9 mouse cellular contexts compared by ENCODE assay signal in the genomic region with DNA sequence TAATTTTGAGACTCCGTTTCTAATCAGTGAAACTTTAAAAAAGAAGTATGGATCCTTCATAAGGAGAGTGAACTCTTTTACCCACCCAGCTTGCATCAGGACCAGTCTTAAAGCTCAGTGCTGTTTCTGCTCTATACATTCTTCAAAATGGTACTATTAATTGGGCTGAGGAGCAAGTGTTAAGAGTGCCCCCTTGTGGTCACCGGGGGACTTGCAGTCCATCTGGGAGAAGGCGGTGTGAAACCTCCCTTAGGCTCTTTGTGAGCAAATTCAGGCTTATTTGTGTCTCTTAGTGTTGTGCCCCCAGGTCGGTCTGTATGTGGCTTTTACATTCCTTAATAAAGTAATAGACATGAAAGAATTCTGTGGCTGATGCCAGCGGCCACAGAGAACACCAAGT. TPM values are rescaled to one million over a fixed set of nuclear protein-coding genes. Genes with fewer than 3 reads are reported as not detected.
A peak's percentile ranks its signal among the peaks of the same experiment; 100 is the strongest.
DNase-seq lines count a peak whose midpoint lies in the region; ATAC-seq and TF ChIP-seq lines count a peak whose summit lies in the region.
"Had no signal": no experiment of that assay in that cellular context is flagged by ENCODE, and none has a peak within 500 bp of the region (broad histone marks: within the 10 kb centered on the region; RNA-seq: fewer than 3 reads in every experiment).

No protein-coding gene starts in this region.

- no peaks in the 10 kb centered on the region for H3K36me3 ChIP-seq in liver, embryonic 14.5 days (replicated peaks; ENCODE audit: control insufficient read depth, insufficient read depth, low read depth)
- H3K36me3 ChIP-seq: limb, embryonic 13.5 days had no signal

- H3K27ac ChIP-seq in liver, embryonic 14.5 days: no peak overlapping the region
- H3K27ac ChIP-seq: limb, embryonic 13.5 days had no signal

- TF ChIP-seq CTCF in liver, embryonic 14.5 days (IDR thresholded peaks at IDR 0.05; ENCODE audit: low read depth): peak; percentile 86

- no peak overlapping the region for H3K9ac ChIP-seq in liver, embryonic 14.5 days (replicated peaks)
- H3K9ac ChIP-seq: limb, embryonic 13.5 days had no signal

- H3K9me3 ChIP-seq in liver, embryonic 14.5 days (ENCODE audit: control insufficient read depth, low read length): no peaks in the 10 kb centered on the region
- H3K9me3 ChIP-seq: limb, embryonic 13.5 days had no signal

- no peak overlapping the region for H3K4me3 ChIP-seq in liver, embryonic 14.5 days (ENCODE audit: insufficient read depth in 1 of 2, low read depth in 2 of 2, low read length in 2 of 2)
- H3K4me3 ChIP-seq: limb, embryonic 13.5 days had no signal

- H3K4me1 ChIP-seq in liver, embryonic 14.5 days (replicated peaks; ENCODE audit: control insufficient read depth in 2 of 2, insufficient read depth in 2 of 2, low read length in 1 of 2): no peaks in the 10 kb centered on the region

- TF ChIP-seq EP300 in liver, embryonic 14.5 days (IDR thresholded peaks at IDR 0.05; ENCODE audit: low read depth): no peak

- ATAC-seq in liver, embryonic 14.5 days (ENCODE audit: insufficient read depth): no peak
- ATAC-seq in erythroblast, adult 5-6 weeks (replicated peaks; ENCODE audit: low FRiP score, poor library complexity, severe bottlenecking): no peak

- H3K4me2 ChIP-seq in liver, embryonic 14.5 days (ENCODE audit: low read depth): no peak overlapping the region
- H3K4me2 ChIP-seq: limb, embryonic 13.5 days had no signal

- H3K27me3 ChIP-seq in liver, embryonic 14.5 days (ENCODE audit: control insufficient read depth, insufficient read depth, low read length): no peaks in the 10 kb centered on the region

- DNase-seq in 3T3-L1 (ENCODE audit: low read depth, low spot score) (peak; percentile 73), ES-CJ7 (ENCODE audit: low read depth, low spot score) (peak; percentile 58)
- DNase-seq in c-Kit-positive CD71-positive TER-119-positive erythroid progenitor cells, embryonic 14.5 days (ENCODE audit: low spot score): peak; percentile 28
- DNase-seq in frontal cortex, adult 2 months (ENCODE audit: extremely low spot score in 1 of 2, low spot score in 1 of 2): peak; percentile 64 to 90
- peak; percentile 71 for DNase-seq in kidney, postnatal 14 days
- DNase-seq in liver, embryonic 14.5 days (ENCODE audit: low read depth in 3 of 3, low spot score in 3 of 3): peak in 1 of 3 experiments; percentile 1
- DNase-seq in right cerebral cortex, postnatal 10 days (ENCODE audit: low spot score in 2 of 2): peak; percentile 74 to 81

- WGBS in liver, embryonic 14.5 days (ENCODE audit: insufficient replicate concordance): 16% methylated on average over 5 of the region's 5 CpGs

RNA-seq across cellular contexts. Expression of gene Ankfn1, which starts 56.6 kb away (rescaled TPM):
- 5.4 and 5.5 TPM in 2 replicates for polyA plus RNA-seq in frontal cortex, adult 2 months (2012; rRNA removed)
- 0.14 TPM in 1 of 2 replicates, not detected in the other for polyA plus RNA-seq in liver, embryonic 14.5 days (2012; rRNA removed)
- not detected in 2 replicates for polyA plus RNA-seq in liver, embryonic 14.5 days (2014; fragmentation: Nextera tagmentation; extraction: Ambion mirVana)
- total RNA-seq in erythroblast, adult 5-6 weeks (2015; ENCODE audit: low replicate concordance): not detected in 2 replicates
- not detected in 2 replicates for total RNA-seq in erythroblast, adult 5-6 weeks (2017; ENCODE audit: low replicate concordance)
